Mouse (Mus musculus) cerebellum, postnatal 10 days (tissue): ENCODE data around the gene Cyp26a1.

ENCODE experiments used
- DNase-seq, 2 experiments: peaks; one replicate each; pipeline ENCODE4 v3.0.0; 2021; ENCODE audit warnings: mixed read lengths in 2 of 2

Cyp26a1 gene

GRCm38 (mm10) chr19:37699711-37700110, 2.1 kb downstream of the Cyp26a1 start:
- no peak for DNase-seq

- no peak for DNase-seq
These were observed 4.9 kb downstream of the Cyp26a1 start for GRCm38 (mm10) chr19:37702377-37703076.

- peak; percentile 84 to 89 for DNase-seq
These were observed 6.4 kb downstream of the Cyp26a1 start for GRCm38 (mm10) chr19:37703902-37704509.

- DNase-seq = no peak
These were observed 8.1 kb downstream of the Cyp26a1 start for GRCm38 (mm10) chr19:37705722-37706121.

- DNase-seq = no peak
These were observed 17.1 kb downstream of the Cyp26a1 start for GRCm38 (mm10) chr19:37714681-37715080.

GRCm38 (mm10) chr19:37715980-37716379, 18.4 kb downstream of the Cyp26a1 start:
- no peak for DNase-seq

- no peak for DNase-seq
These were observed 19.1 kb downstream of the Cyp26a1 start for GRCm38 (mm10) chr19:37716524-37717175.

- DNase-seq = no peak
These were observed 21.6 kb downstream of the Cyp26a1 start for GRCm38 (mm10) chr19:37719166-37719565.

- DNase-seq = no peak
These were observed 27.0 kb downstream of the Cyp26a1 start for GRCm38 (mm10) chr19:37724591-37724990.

- peak in 1 of 2 experiments; percentile 7 for DNase-seq
These were observed 29.0 kb downstream of the Cyp26a1 start for GRCm38 (mm10) chr19:37726585-37726984.

GRCm38 (mm10) chr19:37727366-37727765, 29.8 kb downstream of the Cyp26a1 start:
- DNase-seq = no peak

GRCm38 (mm10) chr19:37735426-37735825, 37.8 kb downstream of the Cyp26a1 start:
- no peak for DNase-seq

GRCm38 (mm10) chr19:37738575-37738974, 41.0 kb downstream of the Cyp26a1 start:
- DNase-seq = no peak

GRCm38 (mm10) chr19:37740043-37740442, 42.4 kb downstream of the Cyp26a1 start:
- no peak for DNase-seq
